Mouse (Mus musculus): ENCODE data around the gene Phospho1.
A peak's percentile ranks its signal among the peaks of the same experiment; 100 is the strongest.

- TF ChIP-seq CTCF (IDR thresholded peaks at IDR 0.05; ENCODE audit: insufficient read depth, low read depth, low read length) = no peak
- TF ChIP-seq POLR2A (IDR thresholded peaks at IDR 0.05; ENCODE audit: insufficient read depth, low read depth, low read length) = peak; percentile 75
Observed at GRCm38 (mm10) chr11:95824071-95824876, at the start of gene Phospho1.

Data from olfactory bulb, adult 2 months (tissue).